Mouse (Mus musculus) heart, embryonic 15.5 days (tissue): ENCODE data around the gene Zmym1. TPM values are rescaled to one million over a fixed set of nuclear protein-coding genes. Genes with fewer than 3 reads are reported as not detected.
"Not testable (repeated sequence)": the region's sequence is repeated elsewhere in the genome, so short reads cannot be mapped to it uniquely, and the experiment has no call there.

Experiments
- ATAC-seq: fragments of 200-750 bp; cut with Nextera tagmentation; replicated peaks from 2 replicates; pipeline ENCODE4 v1.8.0; 2017; ENCODE audit warnings: low read depth, moderate TSS enrichment; ENCODE audit not compliant: insufficient number of reproducible peaks, insufficient read depth, low FRiP score
- H3K27ac ChIP-seq: fragments of 300-500 bp; sonication (generic); 2 replicates; pipeline ENCODE4 v1.5.1; 2015; ENCODE audit warnings: mild to moderate bottlenecking, inconsistent platforms
- H3K27me3 ChIP-seq: fragments of 300-500 bp; sonication (generic); 2 replicates; pipeline ENCODE4 v1.6.1; 2015; ENCODE audit warnings: inconsistent platforms
- H3K36me3 ChIP-seq: fragments of 300-500 bp; sonication (generic); 2 replicates; pipeline ENCODE4 v1.6.1; 2015; ENCODE audit warnings: mild to moderate bottlenecking, inconsistent platforms
- H3K4me1 ChIP-seq: fragments of 300-500 bp; sonication (generic); replicated peaks from 2 replicates; pipeline ENCODE4 v1.6.1; 2015; ENCODE audit warnings: inconsistent platforms
- H3K4me2 ChIP-seq: fragments of 300-500 bp; sonication (generic); 2 replicates; pipeline ENCODE4 v1.6.1; 2015; ENCODE audit warnings: inconsistent platforms, mild to moderate bottlenecking, moderate library complexity
- H3K4me3 ChIP-seq: fragments of 300-500 bp; sonication (generic); 2 replicates; pipeline ENCODE4 v1.5.1; 2015; ENCODE audit warnings: mild to moderate bottlenecking, inconsistent platforms
- H3K9ac ChIP-seq: fragments of 300-500 bp; sonication (generic); 2 replicates; pipeline ENCODE4 v1.6.1; 2015; ENCODE audit warnings: mild to moderate bottlenecking, inconsistent platforms
- H3K9me3 ChIP-seq: fragments of 300-500 bp; sonication (generic); replicated peaks from 2 replicates; pipeline ENCODE4 v1.6.1; 2016; ENCODE audit warnings: inconsistent platforms
- WGBS: fragments of 180-500 bp; shearing (Covaris S2); methylation state at CpG from one replicate; pipeline ENCODE4 v1.1.7; 2015; ENCODE audit warnings: mixed read lengths; 5-methylcytosine and 5-hydroxymethylcytosine counted together
- polyA plus RNA-seq: library from polyadenylated mRNA; unstranded; fragments of >200 nt; fragmentation: Nextera tagmentation; extraction: Ambion mirVana; gene quantifications from 2 replicates; pipeline ENCODE4 v1.2.1, GENCODE M21; 2015

Zmym1 gene
- polyA plus RNA-seq, 1 experiment from 2014 or later: 9.1 TPM

- WGBS: 31% methylated on average over 1 of the region's 1 CpGs
Observed at GRCm38 (mm10) chr4:127024240-127024639, 36.7 kb downstream of the Zmym1 start.

GRCm38 (mm10) chr4:127023201-127023600, 37.8 kb downstream of the Zmym1 start:
- Histone ChIP-seq H3K4me2 (peak overlapping the region; percentile 88), H3K27ac (no peak overlapping the region), H3K27me3 (no peaks in the 10 kb centered on the region), H3K9ac (peak overlapping the region; percentile 100), H3K4me1 (peaks cover 29% of the 10 kb centered on the region), H3K36me3 (peaks cover 46% of the 10 kb centered on the region), H3K9me3 (no peaks in the 10 kb centered on the region), H3K4me3 (peak overlapping the region; percentile 74)
- ATAC-seq: no peak
- under 1% methylated on average over 9 of the region's 9 CpGs for WGBS

More at GRCm38 (mm10) chr4:127024240-127024639, 36.7 kb downstream of the Zmym1 start:
- H3K4me2 ChIP-seq: peak overlapping the region; percentile 88
- H3K36me3 ChIP-seq: peaks cover 52% of the 10 kb centered on the region
- H3K9ac ChIP-seq: peak overlapping the region; percentile 100
- no peak overlapping the region for H3K27ac ChIP-seq
- no peaks in the 10 kb centered on the region for H3K27me3 ChIP-seq
- ATAC-seq: no peak
- peak overlapping the region; percentile 74 for H3K4me3 ChIP-seq
- H3K4me1 ChIP-seq: peaks cover 29% of the 10 kb centered on the region
- no peaks in the 10 kb centered on the region for H3K9me3 ChIP-seq

- H3K9me3 ChIP-seq: no peaks in the 10 kb centered on the region
- ATAC-seq: peak; percentile 76
- peak overlapping the region; percentile 99 for H3K27ac ChIP-seq
- peak overlapping the region; percentile 100 for H3K9ac ChIP-seq
- 0% methylated on average over 53 of the region's 53 CpGs for WGBS
- H3K4me2 ChIP-seq: peak overlapping the region; percentile 88
- peak overlapping the region; percentile 74 for H3K4me3 ChIP-seq
- peaks cover 25% of the 10 kb centered on the region for H3K4me1 ChIP-seq
- H3K36me3 ChIP-seq: peaks cover 35% of the 10 kb centered on the region
- H3K27me3 ChIP-seq: no peaks in the 10 kb centered on the region
Observed at GRCm38 (mm10) chr4:127021989-127022626, 38.8 kb downstream of the Zmym1 start.

GRCm38 (mm10) chr4:127021151-127021945, 39.6 kb downstream of the Zmym1 start, which contains the start of gene Sfpq:
Gene Sfpq, plus strand, starts transcription at chr4:127021324.
- WGBS: 1% methylated on average over 66 of the region's 87 CpGs
- peak; percentile 95 for ATAC-seq
- Histone ChIP-seq H3K36me3 (peaks cover 27% of the 10 kb centered on the region), H3K4me3 (peak within 1 kb of the TSS; percentile 74), H3K9ac (peak within 1 kb of the TSS; percentile 100), H3K4me1 (peaks cover 20% of the 10 kb centered on the region), H3K27ac (peak within 1 kb of the TSS; percentile 99), H3K4me2 (peak within 1 kb of the TSS; percentile 88), H3K27me3 (no peaks in the 10 kb centered on the region), H3K9me3 (no peaks in the 10 kb centered on the region)

DNA sequence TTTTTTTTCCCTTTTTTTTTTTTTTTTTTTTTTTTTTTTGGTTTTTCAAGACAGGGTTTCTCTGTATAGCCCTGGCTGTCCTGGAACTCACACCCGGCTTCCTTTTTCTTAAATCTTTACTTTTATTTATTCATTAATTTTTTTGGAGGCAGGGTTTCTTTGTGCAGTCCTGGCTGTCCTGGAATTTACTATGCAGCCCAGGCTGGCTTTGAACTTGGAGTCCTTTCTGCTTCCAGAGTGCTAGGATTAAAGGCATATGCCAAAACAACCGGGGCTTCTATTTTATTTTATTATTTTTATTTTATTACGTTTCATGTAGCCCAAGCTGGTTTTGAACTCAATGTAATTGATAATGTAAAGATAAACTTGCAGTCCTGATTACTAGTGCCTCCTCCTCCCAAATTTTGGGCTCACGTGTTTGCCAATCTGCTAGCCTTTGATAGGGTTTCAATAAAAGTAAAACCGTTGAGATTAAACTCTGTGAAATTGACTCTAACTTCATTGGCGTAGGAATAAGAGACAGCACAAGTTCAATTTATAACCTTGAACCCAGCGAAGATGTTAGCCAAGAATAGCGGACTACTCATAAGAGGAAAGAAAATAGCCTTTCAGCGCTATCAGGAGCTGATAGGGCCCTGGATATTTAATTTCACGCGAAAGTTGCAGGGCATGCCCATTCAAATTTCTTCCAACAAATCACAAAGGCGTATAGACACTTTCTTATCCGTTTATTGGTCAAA, 40.4 kb downstream of the Zmym1 start:
- Histone ChIP-seq H3K4me2 (peak overlapping the region; percentile 62), H3K36me3 (peaks cover 20% of the 10 kb centered on the region), H3K9me3 (no peaks in the 10 kb centered on the region), H3K27me3 (no peaks in the 10 kb centered on the region), H3K4me1 (peaks cover 17% of the 10 kb centered on the region), H3K27ac (peak overlapping the region; percentile 70), H3K9ac (no peak overlapping the region), H3K4me3 (peak overlapping the region; percentile 74)
- WGBS: 13% methylated on average over 13 of the region's 13 CpGs
- ATAC-seq: no peak

GRCm38 (mm10) chr4:127016366-127016765, 44.6 kb downstream of the Zmym1 start:
- Histone ChIP-seq H3K4me3 (no peak overlapping the region), H3K9ac (no peak overlapping the region), H3K27ac (no peak overlapping the region), H3K9me3 (no peaks in the 10 kb centered on the region), H3K27me3 (no peaks in the 10 kb centered on the region), H3K4me1 (no peaks in the 10 kb centered on the region; the same call in 1 of the 2 replicates), H3K36me3 (no peaks in the 10 kb centered on the region), H3K4me2 (no peak overlapping the region)
- WGBS: 83% methylated on average over 4 of the region's 4 CpGs
- ATAC-seq: no peak

- H3K27ac ChIP-seq: peak overlapping the region; percentile 49; the same call in 1 of the 2 replicates
- H3K9me3 ChIP-seq, H3K4me1 ChIP-seq, H3K36me3 ChIP-seq, H3K27me3 ChIP-seq, H3K9ac ChIP-seq: not testable (repeated sequence)
- H3K4me3 ChIP-seq: peak overlapping the region; percentile 38
- H3K4me2 ChIP-seq: peak overlapping the region; percentile 36; the same call in 1 of the 2 replicates
- peak; percentile 78 for ATAC-seq
- WGBS: 20% methylated on average over 14 of the region's 26 CpGs
Observed at GRCm38 (mm10) chr4:127015294-127015993, 45.5 kb downstream of the Zmym1 start.

GRCm38 (mm10) chr4:127005113-127005936, 55.6 kb downstream of the Zmym1 start:
- Histone ChIP-seq H3K4me2 (peak overlapping the region; percentile 65), H3K36me3 (no peaks in the 10 kb centered on the region), H3K9me3 (no peaks in the 10 kb centered on the region), H3K27ac (no peak overlapping the region), H3K4me1 (peaks cover 5% of the 10 kb centered on the region), H3K9ac (peak overlapping the region; percentile 2; the same call in 1 of the 2 replicates), H3K27me3 (no peaks in the 10 kb centered on the region; the same call in 1 of the 2 replicates), H3K4me3 (peak overlapping the region; percentile 42)
- 20% methylated on average over 25 of the region's 25 CpGs for WGBS
- no peak for ATAC-seq

DNA sequence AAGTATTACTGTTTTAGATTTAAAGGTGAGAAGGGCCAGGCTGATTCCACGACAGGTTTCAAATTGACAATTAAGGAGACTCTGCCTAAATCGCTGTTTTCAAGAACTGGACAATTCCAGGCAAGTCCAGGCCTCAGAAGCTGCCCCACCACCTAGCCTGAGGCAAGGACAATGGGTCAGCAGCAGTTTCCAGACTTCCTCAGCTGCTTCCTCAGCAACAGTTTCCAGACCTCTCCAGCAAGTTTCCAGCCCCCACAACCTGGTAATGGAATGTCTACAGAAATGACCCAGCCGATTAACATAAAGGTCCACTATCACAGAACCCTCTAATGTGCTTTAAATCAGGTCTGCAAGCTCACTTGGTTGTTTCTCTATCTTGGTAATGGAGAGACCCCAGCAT, 56.6 kb downstream of the Zmym1 start:
- no peaks in the 10 kb centered on the region for H3K36me3 ChIP-seq
- no peak overlapping the region for H3K9ac ChIP-seq
- no peak overlapping the region for H3K4me2 ChIP-seq
- no peak for ATAC-seq
- H3K27me3 ChIP-seq: no peaks in the 10 kb centered on the region; the same call in 1 of the 2 replicates
- 79% methylated on average over 3 of the region's 3 CpGs for WGBS
- H3K27ac ChIP-seq: no peak overlapping the region
- peaks cover 5% of the 10 kb centered on the region for H3K4me1 ChIP-seq
- no peak overlapping the region for H3K4me3 ChIP-seq
- H3K9me3 ChIP-seq: no peaks in the 10 kb centered on the region

- H3K4me3 ChIP-seq: no peak overlapping the region
- H3K36me3 ChIP-seq: no peaks in the 10 kb centered on the region
- ATAC-seq: no peak
- 44% methylated on average over 8 of the region's 8 CpGs for WGBS
- H3K27me3 ChIP-seq: no peaks in the 10 kb centered on the region; the same call in 1 of the 2 replicates
- no peaks in the 10 kb centered on the region for H3K9me3 ChIP-seq
- H3K9ac ChIP-seq: no peak overlapping the region
- no peak overlapping the region for H3K4me2 ChIP-seq
- no peak overlapping the region for H3K27ac ChIP-seq
- H3K4me1 ChIP-seq: peaks cover 5% of the 10 kb centered on the region
Observed at GRCm38 (mm10) chr4:127000601-127001105, 60.3 kb downstream of the Zmym1 start.
